Mouse (Mus musculus) heart, embryonic 14.5 days (tissue): Measurements from ENCODE around the gene Dnaja3. TPM values are rescaled to one million over a fixed set of nuclear protein-coding genes. Genes with fewer than 3 reads are reported as not detected.
"Not testable (repeated sequence)": the region's sequence is repeated elsewhere in the genome, so short reads cannot be mapped to it uniquely, and the experiment has no call there.

ENCODE experiments used
- ATAC-seq: fragments of 200-750 bp; cut with Nextera tagmentation; 2 replicates; pipeline ENCODE4 v1.8.0; 2017; ENCODE audit warnings: low read depth, moderate TSS enrichment; ENCODE audit not compliant: insufficient number of reproducible peaks, insufficient read depth, low FRiP score
- H3K27ac ChIP-seq, 2 experiments: fragments of 200-500 bp in 1 of 2; fragments of 300-500 bp in 1 of 2; sonication (generic) in 1 of 2; replicated peaks in 1 of 2; 2 replicates each; pipeline ENCODE4 v1.5.1; 2012 to 2014; ENCODE audit warnings: low read depth in 2 of 2, low read length in 2 of 2, control low read depth in 1 of 2, mild to moderate bottlenecking in 1 of 2, mixed read lengths in 1 of 2; ENCODE audit not compliant: control insufficient read depth in 1 of 2, insufficient read depth in 1 of 2
- H3K27me3 ChIP-seq: fragments of 300-500 bp; sonication (generic); 2 replicates; pipeline ENCODE4 v1.6.1; 2014; ENCODE audit warnings: mild to moderate bottlenecking, low read length, control low read depth; ENCODE audit not compliant: control insufficient read depth, insufficient read depth
- H3K36me3 ChIP-seq: fragments of 300-500 bp; sonication (generic); 2 replicates; pipeline ENCODE4 v1.6.1; 2014; ENCODE audit warnings: mild to moderate bottlenecking, control low read depth, low read length, mixed read lengths; ENCODE audit not compliant: control insufficient read depth, insufficient read depth
- H3K4me1 ChIP-seq, 2 experiments: fragments of 200-500 bp in 1 of 2; fragments of 300-500 bp in 1 of 2; sonication (generic) in 1 of 2; 2 replicates each; pipeline ENCODE4 v1.6.1; 2012 to 2014; ENCODE audit warnings: low read length in 2 of 2, control low read depth in 1 of 2, mixed read lengths in 1 of 2; ENCODE audit not compliant: control insufficient read depth in 2 of 2, insufficient read depth in 2 of 2
- H3K4me2 ChIP-seq: fragments of 300-500 bp; sonication (generic); 2 replicates; pipeline ENCODE4 v1.6.1; 2014; ENCODE audit warnings: mild to moderate bottlenecking, low read length
- H3K4me3 ChIP-seq, 2 experiments: fragments of 200-500 bp in 1 of 2; fragments of 300-500 bp in 1 of 2; sonication (generic) in 1 of 2; 2 replicates each; pipeline ENCODE4 v1.5.1; 2012 to 2014; ENCODE audit warnings: low read length in 2 of 2, mild to moderate bottlenecking in 2 of 2, control low read depth in 1 of 2, low read depth in 1 of 2, moderate library complexity in 1 of 2; ENCODE audit not compliant: control insufficient read depth in 1 of 2, insufficient read depth in 1 of 2
- H3K9ac ChIP-seq: fragments of 300-500 bp; sonication (generic); 2 replicates; pipeline ENCODE4 v1.6.1; 2014; ENCODE audit warnings: mild to moderate bottlenecking, low read length
- H3K9me3 ChIP-seq: fragments of 300-500 bp; sonication (generic); 2 replicates; pipeline ENCODE4 v1.6.1; 2016; ENCODE audit warnings: low read length, control low read depth; ENCODE audit not compliant: control insufficient read depth
- WGBS: fragments of 180-500 bp; shearing (Covaris S2); extraction: QIAGEN DNeasy Blood & Tissue Kit; methylation state at CpG from one replicate; pipeline ENCODE4 v1.1.7; 2014; 5-methylcytosine and 5-hydroxymethylcytosine counted together
- polyA plus RNA-seq: library from polyadenylated mRNA; unstranded; fragments of >200 nt; fragmentation: Nextera tagmentation; extraction: Ambion mirVana; gene quantifications from 2 replicates; pipeline ENCODE4 v1.2.1, GENCODE M21; 2014

Gene Dnaja3
- polyA plus RNA-seq, 1 experiment from 2014 or later = 70.3 TPM

GRCm38 (mm10) chr16:4667190-4667808, 27.5 kb downstream of the Dnaja3 start:
- Histone ChIP-seq H3K4me2 (no peak overlapping the region), H3K9ac (no peak overlapping the region), H3K36me3 (peaks cover 48% of the 10 kb centered on the region), H3K27ac (no peak overlapping the region), H3K4me3 (no peak overlapping the region), H3K9me3 (no peaks in the 10 kb centered on the region), H3K27me3 (no peaks in the 10 kb centered on the region), H3K4me1 (no peaks in the 10 kb centered on the region)
- WGBS = 24% methylated on average over 3 of the region's 3 CpGs
- no peak for ATAC-seq

- WGBS = 67% methylated on average over 5 of the region's 5 CpGs
- H3K9me3 ChIP-seq = no peaks in the 10 kb centered on the region
- H3K27me3 ChIP-seq = no peaks in the 10 kb centered on the region
- H3K4me3 ChIP-seq = no peak overlapping the region
- H3K36me3 ChIP-seq = peaks cover 56% of the 10 kb centered on the region
- no peak overlapping the region for H3K27ac ChIP-seq
- no peak overlapping the region for H3K9ac ChIP-seq
- no peak overlapping the region for H3K4me2 ChIP-seq
- no peak for ATAC-seq
- no peaks in the 10 kb centered on the region for H3K4me1 ChIP-seq
These were observed 30.5 kb downstream of the Dnaja3 start for GRCm38 (mm10) chr16:4670317-4670716.

GRCm38 (mm10) chr16:4674091-4674490, 34.3 kb downstream of the Dnaja3 start:
- H3K4me2 ChIP-seq = no peak overlapping the region
- WGBS = 82% methylated on average over 4 of the region's 4 CpGs
- H3K9me3 ChIP-seq = no peaks in the 10 kb centered on the region
- H3K9ac ChIP-seq = no peak overlapping the region
- no peak overlapping the region for H3K27ac ChIP-seq
- no peaks in the 10 kb centered on the region for H3K27me3 ChIP-seq
- H3K4me1 ChIP-seq = peaks cover 6 to 15% of the 10 kb centered on the region in 2 experiments; a peak in 3 of 4 replicates
- no peak for ATAC-seq
- H3K4me3 ChIP-seq = no peak overlapping the region
- H3K36me3 ChIP-seq = peaks cover 41% of the 10 kb centered on the region

- Histone ChIP-seq H3K4me3 (no peak overlapping the region), H3K9me3 (no peaks in the 10 kb centered on the region), H3K27me3 (no peaks in the 10 kb centered on the region), H3K4me1 (peaks cover 6 to 15% of the 10 kb centered on the region in 2 experiments; a peak in 3 of 4 replicates), H3K9ac (no peak overlapping the region), H3K36me3 (peaks cover 32% of the 10 kb centered on the region), H3K27ac (no peak overlapping the region), H3K4me2 (no peak overlapping the region)
- 92% methylated on average over 5 of the region's 5 CpGs for WGBS
- ATAC-seq = no peak
These were observed 37.0 kb downstream of the Dnaja3 start for GRCm38 (mm10) chr16:4676836-4677235.

- H3K4me3 ChIP-seq = no peak overlapping the region
- H3K27me3 ChIP-seq = no peaks in the 10 kb centered on the region
- peaks cover 6 to 17% of the 10 kb centered on the region in 2 experiments; a peak in 3 of 4 replicates for H3K4me1 ChIP-seq
- peaks cover 31% of the 10 kb centered on the region for H3K36me3 ChIP-seq
- H3K4me2 ChIP-seq = peak overlapping the region; percentile 87; the same call in 1 of the 2 replicates
- H3K9me3 ChIP-seq = no peaks in the 10 kb centered on the region
- 54% methylated on average over 5 of the region's 5 CpGs for WGBS
- no peak overlapping the region for H3K9ac ChIP-seq
- no peak overlapping the region for H3K27ac ChIP-seq
- ATAC-seq = no peak
These were observed 38.3 kb downstream of the Dnaja3 start for GRCm38 (mm10) chr16:4678080-4678479.

- Histone ChIP-seq H3K27ac (peak within 1 kb of the TSS in 1 of 2 experiments; percentile 4; a peak in 1 of 4 replicates), H3K4me3 (peak within 1 kb of the TSS; percentile 58 to 65)
- 1% methylated on average over 47 of the region's 47 CpGs for WGBS
These were observed 39.6 kb downstream of the Dnaja3 start, which contains the start of gene Coro7 for GRCm38 (mm10) chr16:4679121-4680018. Gene Coro7 (minus strand): TSS chr16:4679777.

GRCm38 (mm10) chr16:4680922-4681455, 41.2 kb downstream of the Dnaja3 start:
- H3K27me3 ChIP-seq, H3K4me2 ChIP-seq, ATAC-seq, H3K9me3 ChIP-seq, H3K4me3 ChIP-seq, H3K9ac ChIP-seq, H3K27ac ChIP-seq: not testable (repeated sequence)
- H3K4me1 ChIP-seq = peaks cover 6 to 32% of the 10 kb centered on the region in 2 experiments; a peak in 3 of 4 replicates
- H3K36me3 ChIP-seq = peaks cover 10% of the 10 kb centered on the region
- WGBS = 80% methylated on average over 3 of the region's 3 CpGs

More at GRCm38 (mm10) chr16:4679121-4680018, 39.6 kb downstream of the Dnaja3 start, which contains the start of gene Coro7:
- no peaks in the 10 kb centered on the region for H3K9me3 ChIP-seq
- peak within 1 kb of the TSS; percentile 87 for H3K4me2 ChIP-seq
- peak; percentile 88 for ATAC-seq
- H3K9ac ChIP-seq = peak within 1 kb of the TSS; percentile 76
- peaks cover 21% of the 10 kb centered on the region for H3K36me3 ChIP-seq
- no peaks in the 10 kb centered on the region for H3K27me3 ChIP-seq
- peaks cover 6 to 20% of the 10 kb centered on the region in 2 experiments; a peak in 3 of 4 replicates for H3K4me1 ChIP-seq
